Mouse (Mus musculus) lung, adult 2 months (tissue): ENCODE measurements around the gene Stard7.

Experiments
- CTCF ChIP-seq: fragments of 200-500 bp; IDR thresholded peaks from 2 replicates; pipeline ENCODE4 v1.5.1; 2011; ENCODE audit warnings: mild to moderate bottlenecking, low read length, control low read depth; ENCODE audit not compliant: insufficient read depth
- POLR2A ChIP-seq: fragments of 200-500 bp; IDR thresholded peaks from 2 replicates; pipeline ENCODE4 v1.6.1; 2011; ENCODE audit warnings: low read depth, mild to moderate bottlenecking, control low read depth, low read length, borderline replicate concordance; ENCODE audit errors: extremely low read depth

DNA sequence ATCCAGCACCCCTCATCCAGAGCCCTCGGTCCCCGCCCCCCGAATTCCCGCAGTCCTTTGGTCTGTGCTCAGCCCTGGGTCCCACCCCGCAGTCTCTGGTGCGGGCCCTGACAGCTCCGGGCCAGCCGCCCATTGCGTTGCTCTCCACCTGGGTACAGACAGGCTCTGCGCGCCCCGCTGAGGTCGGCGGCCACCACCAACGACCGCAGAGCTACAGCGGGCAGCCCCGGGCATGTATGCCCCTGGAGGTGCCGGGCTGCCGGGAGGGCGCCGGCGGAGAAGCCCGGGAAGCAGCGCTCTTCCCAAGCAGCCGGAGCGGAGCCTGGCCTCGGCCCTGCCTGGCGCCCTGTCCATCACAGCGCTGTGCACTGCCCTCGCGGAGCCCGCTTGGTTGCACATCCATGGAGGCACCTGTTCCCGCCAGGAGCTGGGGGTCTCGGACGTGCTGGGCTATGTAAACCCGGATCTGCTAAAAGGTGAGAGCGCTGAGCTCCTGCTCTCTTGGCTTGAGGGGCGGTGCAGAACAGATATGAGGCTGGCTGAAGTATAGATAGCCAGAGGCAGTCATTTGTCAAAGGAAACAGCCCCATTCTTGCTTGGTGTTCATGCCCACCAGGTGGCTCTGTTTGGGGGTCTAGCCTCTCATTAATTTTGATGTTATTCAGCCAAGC, 21.5 kb upstream of the Stard7 start:
- TF ChIP-seq POLR2A (no peak), CTCF (no peak)
